Mouse (Mus musculus): ENCODE data around the gene Glyctk.

- TF ChIP-seq POLR2A (IDR thresholded peaks at IDR 0.05; ENCODE audit: borderline replicate concordance, low read depth, low read length) (no peak), CTCF (IDR thresholded peaks at IDR 0.05; ENCODE audit: low read depth, low read length) (no peak)
These were observed 17.7 kb upstream of the Glyctk start for GRCm38 (mm10) chr9:106175552-106176200.
